Mouse (Mus musculus): ENCODE measurements around the gene Dlg2.

Gene Dlg2

DNA sequence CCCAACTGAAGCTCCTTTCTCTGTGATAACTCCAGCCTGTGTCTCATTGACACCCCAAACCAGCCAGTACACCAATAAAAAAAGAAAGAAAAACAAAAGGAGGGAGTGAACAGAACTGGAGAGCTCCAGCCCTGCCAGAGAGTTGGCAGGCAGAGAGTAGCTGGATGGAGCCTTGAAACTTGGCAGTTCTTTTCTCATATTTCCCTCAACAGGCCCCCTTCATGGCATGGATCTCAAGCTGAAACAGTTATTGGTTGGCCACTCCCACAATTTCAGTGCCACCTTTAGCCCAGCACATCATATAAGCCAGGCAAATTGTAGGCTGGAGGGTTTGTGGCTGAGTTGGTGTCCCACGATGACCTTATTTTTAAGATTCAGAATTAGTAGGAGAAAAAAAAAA is 2015.8 kb downstream of the Dlg2 start:
- DNase-seq, result no peak

DNA sequence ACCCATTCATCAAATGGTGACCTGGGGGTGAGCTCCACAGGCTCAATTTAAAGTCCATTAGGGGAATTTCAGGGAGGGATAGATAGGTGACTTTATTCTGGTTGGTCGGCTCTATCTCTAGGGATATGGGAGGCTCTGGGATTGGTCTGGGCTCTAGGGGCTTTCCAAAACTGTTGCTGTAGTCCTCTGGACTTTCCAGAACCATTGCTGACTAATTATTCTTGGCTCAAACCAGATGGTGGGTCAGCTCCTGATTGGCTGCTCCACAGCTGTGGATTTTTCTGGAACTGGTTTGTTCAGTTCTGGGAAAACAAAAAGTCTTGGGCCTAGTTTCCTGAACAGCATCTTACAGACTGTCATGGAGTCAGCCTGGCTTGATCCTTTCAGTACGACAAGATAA is 2017.0 kb downstream of the Dlg2 start:
- DNase-seq, result no peak

All from thymus, postnatal 36 days (tissue).